Mouse (Mus musculus) WW6 (cell line): ENCODE measurements around the gene Trhr2.
"Not testable (repeated sequence)": the region's sequence is repeated elsewhere in the genome, so short reads cannot be mapped to it uniquely, and the experiment has no call there.

Experiments
- DNase-seq: peaks from one replicate; pipeline ENCODE4 v3.0.0-alpha.2; 2013; ENCODE audit warnings: low read depth, low spot score

Gene Trhr2

DNA sequence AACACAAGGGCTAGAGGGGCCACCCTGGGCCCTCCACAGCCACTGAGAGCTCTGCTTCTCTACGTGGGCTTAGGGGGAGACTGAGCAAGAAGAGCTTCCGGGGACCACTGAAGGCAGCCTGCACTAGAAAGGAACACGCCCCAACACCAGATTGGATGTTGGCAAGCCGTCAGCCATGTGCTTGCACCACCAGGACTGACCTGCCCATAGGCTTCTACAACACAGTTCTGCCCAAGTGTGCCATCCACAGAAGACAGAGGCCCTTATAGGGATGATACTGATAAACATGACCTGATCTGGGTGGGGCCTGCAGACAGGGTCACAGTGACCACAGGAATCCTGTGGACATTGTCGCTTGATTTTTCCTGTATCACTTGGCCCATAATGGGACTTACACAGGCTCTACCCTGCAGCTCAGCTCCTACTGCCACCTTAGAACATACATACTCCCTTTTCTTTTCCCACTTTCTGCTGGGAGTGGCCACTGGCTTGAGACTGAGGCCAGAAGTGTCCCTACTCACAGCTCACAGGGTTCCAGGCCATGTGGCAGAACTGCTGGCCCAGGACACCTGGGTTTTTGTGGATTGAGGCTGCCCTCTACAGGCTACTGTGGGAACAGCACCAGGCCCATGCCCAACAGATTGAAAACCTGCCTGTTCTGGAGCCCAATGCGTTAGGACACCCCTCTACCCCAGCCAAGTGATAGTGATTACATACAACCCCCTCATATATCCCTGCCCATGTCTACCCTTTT is 27.6 kb downstream of the Trhr2 start:
- no peak for DNase-seq

DNA sequence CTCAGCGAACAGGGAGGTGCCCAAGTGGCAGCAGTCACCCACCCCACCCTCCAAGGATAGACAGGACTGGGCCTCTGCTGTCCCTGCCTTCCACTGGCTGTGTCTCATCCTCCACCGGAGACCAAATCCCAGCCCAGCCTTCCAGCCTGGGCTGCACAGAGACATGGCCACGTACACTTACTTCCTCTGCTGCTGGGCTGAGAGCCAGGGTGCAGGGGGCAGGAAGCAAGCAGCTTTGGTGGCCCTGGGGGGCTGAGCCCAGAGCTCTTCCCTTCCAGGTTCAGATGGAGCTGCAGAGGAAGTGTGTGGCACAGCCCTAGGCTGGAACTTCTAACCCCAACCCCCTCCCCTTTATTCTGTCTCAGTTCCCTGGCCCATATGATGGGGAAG is 29.4 kb downstream of the Trhr2 start:
- DNase-seq, result no peak

DNA sequence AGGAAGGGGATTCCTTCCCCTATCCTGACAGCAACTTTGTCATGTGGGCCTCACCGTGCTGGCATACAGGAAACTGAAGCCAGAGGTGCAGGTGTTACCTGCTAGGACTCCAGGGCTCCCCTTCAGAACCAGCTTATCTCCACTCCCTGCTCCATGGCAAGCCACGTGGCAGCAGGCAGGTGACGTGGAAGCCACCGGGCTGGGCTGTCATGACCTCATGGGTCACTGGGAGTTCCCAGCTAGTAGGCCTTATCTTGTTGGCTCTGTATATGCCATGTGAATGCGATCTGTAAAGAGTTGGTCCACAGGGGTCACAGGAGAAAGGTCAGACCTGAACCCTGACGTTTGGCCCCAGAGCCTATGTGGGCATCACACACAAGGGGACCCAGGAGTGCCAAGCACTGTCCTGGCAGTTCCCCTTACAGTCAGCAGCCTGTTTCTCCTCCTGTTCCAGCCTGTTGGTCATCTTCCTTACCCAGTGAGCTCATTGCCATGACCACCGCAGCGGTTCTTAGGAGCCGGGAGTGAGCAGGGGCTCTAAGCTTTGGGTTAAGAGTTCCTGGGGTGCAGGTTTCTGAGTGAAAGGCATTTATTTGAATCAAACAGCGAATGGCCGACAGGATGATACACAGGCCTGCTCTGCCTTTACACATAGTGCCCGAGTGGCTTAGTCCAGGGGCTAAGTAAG is 30.0 kb downstream of the Trhr2 start:
- no peak for DNase-seq

DNA sequence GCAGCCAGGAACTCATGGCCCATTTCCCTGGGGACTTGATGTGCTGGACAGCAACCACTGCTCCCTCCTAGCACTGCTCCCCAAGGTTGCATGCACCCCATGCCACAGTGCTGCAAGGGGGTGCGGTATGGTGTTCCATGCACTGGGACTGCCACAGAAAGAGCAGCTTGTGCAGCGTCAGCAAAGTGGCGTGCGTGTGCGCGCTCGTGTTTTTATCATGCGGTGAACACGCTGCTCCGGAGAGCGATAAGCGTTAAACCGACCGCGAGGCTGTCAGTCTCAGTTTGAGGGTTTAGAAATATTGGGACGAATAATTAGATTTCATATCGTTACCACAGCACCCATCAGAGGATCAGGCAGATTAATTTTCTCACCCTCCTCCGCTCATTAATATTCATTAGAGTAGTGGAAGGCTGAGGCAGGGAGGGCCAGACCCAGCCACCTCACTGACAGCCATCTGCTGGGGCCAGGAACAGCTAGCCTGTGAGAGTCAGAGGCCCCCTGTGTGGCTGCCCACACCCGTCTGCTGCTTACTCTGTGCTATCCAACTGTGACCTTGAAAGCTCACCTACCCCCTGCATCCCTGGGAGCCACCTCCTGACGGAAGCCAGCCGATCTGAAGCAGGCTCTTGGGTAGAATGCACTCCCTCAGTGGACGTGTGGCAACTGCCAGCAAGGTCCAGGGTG is 30.9 kb downstream of the Trhr2 start:
- no peak for DNase-seq

DNA sequence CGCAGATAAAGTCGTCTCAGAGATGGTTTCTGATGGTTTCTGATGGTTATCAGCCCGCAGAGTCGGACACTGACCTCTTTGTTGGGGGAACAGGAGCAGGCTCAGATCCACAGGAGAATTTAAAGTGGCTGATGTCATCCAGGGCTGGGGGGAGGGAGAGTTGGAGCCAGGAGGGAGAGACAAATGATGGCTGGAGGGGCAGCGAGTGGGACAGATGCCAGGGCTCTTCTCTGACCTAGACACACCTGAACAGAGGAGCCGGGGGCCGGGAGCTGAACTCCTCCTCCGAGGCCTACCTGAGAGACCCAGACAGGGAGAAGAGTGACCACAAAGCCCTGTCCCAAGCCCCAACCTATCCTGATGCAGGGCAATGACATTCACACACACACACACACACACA is 31.5 kb downstream of the Trhr2 start:
- DNase-seq, result no peak

DNA sequence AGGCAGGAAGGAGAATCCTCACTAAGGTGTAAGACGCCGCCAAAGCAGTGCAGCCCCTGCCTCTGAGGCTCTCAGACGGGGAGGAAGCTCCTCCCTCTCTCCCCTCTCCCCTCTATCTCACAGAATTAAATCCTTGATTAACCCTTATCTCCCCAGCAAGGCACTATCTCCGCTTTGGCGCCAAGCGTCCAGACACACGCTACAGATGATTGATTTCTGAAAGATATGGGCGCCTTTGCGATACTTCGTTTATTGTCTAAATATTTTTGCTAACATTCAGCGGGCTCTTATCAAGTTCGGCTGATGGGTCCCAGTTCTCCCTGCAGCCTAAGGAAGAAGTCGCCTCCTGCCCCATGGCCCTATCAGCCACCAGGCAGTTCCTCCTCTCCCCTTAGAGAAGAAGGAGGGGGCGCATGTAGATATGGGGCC is 34.4 kb downstream of the Trhr2 start:
- no peak for DNase-seq

DNA sequence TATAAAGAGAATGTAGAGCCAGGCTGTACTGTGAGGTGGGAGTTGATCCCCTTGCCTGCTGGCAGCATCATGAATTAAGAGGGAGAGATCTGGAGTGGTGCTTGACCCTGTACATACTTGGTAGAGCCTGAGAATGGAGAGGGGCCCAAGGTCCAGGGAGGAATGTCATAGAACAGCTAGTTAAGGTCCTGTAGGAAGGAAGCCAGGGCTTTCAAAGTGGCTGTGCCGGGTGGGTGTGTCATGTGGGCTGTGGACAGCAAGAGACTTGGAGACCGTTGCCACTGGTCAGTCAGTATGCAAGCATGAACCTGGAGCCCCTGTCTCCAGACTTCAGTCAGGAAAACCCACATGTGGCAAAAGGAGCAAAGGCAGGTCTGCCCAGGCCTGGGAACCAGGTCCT is 35.4 kb downstream of the Trhr2 start:
- DNase-seq, result no peak

DNA sequence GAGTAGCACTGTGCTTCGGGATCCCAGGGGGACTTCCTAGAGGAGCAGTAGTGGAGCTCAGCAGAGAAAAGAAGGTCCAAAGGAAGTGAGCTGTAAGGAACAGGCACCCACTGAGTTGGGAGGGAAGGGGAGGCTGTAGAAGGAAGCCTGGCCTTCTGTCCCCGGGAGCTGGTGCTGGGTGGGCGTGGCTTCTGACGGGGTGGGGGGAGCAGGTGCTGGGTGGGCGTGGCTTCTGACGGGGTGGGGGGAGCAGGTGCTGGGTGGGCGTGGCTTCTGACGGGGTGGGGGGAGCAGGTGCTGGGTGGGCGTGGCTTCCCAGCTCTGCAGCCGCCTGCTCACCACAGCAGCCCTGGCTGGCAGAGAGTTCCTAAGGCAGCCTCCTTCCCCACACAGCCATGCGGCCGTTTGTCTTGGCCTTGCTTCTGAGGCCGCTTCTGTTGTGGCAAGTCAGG is 36.6 kb downstream of the Trhr2 start:
- not testable (repeated sequence) for DNase-seq

DNA sequence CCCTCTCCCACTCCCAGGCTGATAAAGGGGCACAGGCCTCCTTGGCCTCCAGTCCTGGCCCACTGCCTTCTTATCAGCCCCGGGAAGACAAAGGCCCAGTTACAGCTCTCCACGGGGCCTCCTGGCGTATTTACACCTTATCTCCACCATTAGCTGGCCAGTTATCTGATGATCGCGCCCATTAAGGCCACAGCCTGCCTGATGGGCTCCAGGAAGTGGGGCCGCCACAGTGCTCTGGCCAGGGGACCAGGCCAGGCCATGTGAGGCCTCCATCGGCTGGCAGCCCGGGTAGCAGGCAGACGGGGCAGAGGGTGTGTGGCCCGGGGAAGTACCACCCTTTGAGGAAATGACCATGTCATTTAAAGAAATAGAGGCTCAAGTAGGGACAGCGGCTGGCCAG is 37.8 kb downstream of the Trhr2 start:
- DNase-seq, result no peak

DNA sequence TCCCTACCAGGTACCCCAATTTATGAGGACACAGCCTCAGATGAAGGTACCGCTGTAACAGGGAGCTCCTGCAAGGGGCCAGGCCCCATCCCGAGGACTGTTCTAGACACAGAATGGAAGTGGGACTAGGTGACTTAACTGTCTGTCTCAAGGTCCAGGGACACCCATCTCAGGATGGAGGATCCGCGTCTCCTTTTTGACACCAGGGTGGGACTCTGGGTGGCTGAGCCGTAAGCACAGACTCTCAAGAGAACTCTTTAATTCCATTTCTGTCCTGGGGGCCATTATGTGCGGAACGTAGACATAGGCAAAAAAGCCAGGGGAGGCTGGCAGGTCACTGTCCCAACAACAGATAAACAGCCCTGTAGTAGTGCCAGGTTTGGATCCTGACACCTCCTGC is 38.4 kb downstream of the Trhr2 start:
- no peak for DNase-seq

DNA sequence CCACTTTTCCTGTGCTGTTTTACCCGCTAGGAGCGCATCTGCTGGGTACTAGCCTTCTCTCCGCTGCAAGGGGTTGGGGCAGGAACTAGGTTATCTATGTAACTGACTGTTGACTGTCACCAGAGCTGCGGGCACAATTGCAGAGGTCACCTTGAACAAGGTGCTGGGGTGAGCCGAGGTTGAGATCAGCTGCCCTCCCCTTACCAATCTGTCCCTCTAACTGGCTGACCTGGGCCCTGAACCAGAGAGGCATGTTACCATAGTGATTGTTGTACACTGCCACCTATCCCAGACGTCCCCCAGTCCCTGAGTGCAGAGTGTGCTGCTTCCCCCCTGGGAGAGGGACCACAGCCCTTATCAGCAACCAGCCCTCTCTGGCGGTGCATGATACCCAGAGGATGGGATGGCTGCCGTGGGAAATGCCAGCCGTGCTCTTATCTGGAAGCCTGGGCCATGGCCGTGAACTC is 39.1 kb downstream of the Trhr2 start:
- DNase-seq, result no peak

DNA sequence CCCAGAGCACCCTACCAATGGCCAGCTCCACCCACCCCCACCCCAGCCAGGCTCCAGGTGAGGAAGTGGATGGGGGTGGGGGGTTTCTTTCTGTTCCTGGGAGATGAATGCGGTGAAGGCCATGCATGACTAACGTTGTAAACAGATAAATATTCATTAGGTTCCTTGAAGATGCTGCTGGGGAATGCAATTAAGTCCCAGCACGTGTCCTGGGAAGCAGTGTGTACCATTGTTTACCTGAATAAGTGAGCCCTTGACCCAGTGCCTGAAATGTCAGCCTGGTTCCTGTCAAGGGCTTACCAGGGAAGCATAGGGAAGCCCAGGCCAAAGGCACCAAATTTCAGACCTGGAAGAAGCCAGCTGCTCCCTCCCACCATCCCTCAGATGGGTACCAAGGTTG is 40.0 kb downstream of the Trhr2 start:
- no peak for DNase-seq

DNA sequence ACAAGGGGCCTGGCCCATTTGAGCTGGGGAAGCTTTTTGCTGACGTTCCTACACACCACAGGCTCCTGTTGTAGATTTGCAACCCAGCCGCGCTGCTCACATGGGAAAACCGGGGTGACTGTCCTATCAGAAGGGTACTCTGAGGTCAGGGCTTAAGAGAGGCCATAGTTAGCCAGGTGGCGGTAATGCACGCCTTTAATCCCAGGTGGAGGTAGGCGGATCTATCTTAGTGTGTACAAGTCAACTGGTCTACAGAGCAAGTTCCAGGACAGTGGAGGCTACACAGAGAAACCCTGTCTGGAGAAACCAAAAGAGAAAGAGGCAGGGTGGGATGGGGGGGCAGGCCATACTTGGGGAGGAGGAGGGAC is 40.9 kb downstream of the Trhr2 start:
- no peak for DNase-seq

DNA sequence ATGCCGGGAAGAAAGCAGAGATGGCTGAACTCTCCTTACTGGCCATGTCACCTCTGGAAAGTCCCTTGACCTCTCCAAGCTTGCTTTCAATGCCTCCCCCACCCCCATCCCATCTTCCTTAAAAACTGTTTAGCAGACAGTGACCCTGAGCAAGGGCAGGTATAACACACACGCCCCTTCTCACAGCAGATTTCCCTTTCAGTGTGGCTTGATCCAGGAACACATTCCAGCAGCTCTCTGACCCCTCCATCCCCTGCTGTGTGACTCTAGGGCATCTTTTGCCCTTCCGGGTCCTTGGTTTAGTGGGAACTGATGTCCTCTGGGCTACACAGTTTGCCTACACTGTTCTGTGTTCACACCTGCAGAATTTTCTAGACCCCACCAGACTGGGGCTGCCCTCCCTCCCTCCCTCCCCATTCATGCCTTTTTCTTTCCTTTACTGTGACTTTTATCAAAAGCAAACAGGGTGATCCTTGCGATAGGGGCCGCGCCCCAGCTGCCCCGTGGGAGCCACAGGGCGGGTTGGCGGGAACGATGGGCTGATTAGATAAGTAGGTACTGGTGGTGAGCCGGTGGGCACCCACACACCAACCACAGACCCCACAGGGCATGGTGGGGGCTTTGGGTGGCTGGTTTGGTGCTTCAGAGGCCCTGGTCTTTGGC is 41.4 kb downstream of the Trhr2 start:
- no peak for DNase-seq

DNA sequence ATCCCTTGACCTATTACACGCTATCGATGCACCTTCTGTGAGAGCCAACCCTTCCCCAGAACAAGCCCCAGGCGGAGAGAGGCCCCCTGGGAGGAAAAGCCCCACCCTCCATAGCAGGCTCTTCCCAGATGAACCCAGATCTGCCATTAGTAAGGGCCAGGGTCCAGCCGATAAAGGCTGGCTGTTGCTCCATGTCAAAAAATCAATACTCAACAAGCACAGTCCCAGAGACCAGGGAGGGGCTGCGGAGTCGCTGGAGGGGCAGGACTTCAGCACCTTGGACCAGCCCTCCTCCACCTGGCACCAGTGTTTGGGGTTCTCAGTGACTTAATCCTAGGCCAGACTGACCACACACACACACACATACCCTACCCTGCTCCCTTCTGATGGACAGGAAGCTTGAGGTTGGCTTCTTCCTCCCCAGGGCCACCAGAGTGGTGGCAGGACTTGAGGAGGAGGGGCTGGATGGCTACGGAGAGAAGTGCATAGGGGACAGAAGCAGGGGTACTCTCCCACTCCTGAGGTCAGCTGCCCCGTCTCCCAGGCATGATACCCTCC is 42.5 kb downstream of the Trhr2 start:
- no peak for DNase-seq

DNA sequence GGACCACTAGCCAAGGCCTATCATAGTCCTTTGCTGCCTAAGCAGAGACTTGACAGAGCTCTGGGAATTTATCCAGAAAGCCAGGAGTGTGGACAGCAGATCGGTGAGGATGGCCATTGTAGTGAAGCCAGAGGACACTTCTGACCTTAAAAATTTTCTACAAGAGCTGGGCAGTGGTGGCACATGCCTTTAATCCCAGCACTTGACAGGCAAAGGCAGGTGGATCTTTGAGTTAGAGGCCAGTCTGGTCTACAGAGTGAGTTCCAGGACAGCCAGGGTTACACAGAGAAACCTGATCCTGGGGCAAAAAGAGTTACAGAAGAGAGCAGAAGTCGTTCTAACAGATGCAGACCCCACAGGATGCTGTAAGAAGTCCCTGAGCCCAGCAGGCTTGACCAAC is 44.1 kb downstream of the Trhr2 start:
- no peak for DNase-seq

DNA sequence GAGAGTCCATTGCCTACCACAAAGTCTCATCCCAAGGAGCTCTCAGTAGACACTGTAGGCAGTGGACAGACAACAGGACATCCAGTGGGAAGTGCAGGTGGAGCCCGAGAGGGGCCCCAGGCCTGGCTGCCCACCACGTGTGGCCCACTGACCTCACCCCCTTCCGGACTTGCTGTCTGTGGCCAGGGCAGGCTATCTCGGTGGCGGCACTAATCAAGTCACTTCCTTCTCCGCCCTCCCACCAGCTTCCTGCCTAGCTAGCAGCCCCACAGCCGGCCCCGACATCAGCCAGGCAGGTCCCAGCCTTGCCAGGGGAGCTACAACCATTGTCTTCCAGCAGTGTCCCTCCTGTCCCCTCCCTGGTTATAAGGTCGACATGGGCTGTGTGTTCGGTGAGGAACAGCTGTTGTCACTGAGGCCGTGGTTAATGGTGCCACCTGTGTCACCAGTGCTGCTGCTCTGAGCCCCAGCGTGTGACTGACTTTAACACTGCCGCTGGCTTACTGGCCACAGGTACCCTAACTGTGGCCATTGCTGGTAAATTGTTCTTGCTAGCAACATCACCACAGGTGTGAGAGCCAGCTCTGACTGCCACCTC is 45.5 kb downstream of the Trhr2 start:
- no peak for DNase-seq

DNA sequence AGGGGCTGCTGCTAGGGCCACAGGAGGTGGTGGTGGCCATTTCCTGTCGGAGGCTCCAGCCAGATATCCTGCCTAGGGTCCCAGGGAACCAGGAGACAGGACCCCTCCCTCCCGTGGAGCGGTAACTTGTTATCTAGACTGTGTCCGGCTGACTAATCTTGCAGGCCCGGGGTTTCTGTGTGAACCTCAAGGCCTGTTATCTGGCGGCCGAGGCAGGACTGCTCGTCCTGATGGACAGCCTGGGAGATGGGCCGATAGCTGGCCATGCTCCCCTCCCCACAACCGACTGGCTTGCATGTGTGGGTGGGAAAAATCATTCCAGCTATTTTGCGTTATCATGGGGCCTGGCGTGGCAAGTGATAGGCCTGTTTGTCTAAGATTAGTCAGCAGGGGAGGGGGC is 47.2 kb downstream of the Trhr2 start:
- no peak for DNase-seq

DNA sequence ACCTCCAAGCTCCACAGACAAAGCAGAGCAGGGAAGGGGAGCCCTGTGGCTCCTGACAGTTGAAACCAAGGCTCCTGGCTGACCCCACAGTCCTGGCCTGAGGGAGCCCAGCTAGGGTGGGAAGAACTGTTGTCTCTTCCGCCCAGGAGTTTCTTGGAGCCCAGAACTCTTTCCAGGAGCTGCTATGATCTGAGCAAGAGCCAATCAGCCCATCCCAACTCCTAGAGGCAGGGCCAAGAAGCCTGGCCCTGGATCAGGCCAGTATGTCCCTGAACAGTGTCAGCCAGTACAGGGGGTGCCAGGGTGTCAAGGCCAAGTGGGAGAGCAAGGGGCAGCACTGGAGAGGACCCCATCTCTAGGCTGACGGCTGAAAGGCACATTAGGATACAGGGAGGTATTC is 48.0 kb downstream of the Trhr2 start:
- DNase-seq, result no peak

DNA sequence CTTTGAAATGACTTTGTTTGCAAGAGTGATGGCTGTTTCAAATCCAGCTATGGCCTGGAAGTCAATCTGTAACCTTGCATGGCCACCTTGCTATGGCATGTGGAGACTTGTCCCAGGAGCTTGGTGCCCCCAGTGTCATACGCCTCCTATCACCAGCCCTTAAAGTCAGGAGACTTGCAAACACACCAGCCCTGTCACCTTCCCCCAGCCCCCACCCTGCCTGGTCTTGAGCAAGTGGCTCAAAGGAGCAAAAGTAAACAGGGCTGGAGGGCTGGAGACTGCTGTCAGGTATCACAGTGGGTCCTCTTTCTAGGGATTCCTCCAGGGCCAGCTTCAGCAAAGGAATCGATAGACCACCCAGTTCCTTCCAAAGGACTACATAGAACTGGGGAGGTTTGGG is 49.4 kb downstream of the Trhr2 start:
- DNase-seq, result no peak

DNA sequence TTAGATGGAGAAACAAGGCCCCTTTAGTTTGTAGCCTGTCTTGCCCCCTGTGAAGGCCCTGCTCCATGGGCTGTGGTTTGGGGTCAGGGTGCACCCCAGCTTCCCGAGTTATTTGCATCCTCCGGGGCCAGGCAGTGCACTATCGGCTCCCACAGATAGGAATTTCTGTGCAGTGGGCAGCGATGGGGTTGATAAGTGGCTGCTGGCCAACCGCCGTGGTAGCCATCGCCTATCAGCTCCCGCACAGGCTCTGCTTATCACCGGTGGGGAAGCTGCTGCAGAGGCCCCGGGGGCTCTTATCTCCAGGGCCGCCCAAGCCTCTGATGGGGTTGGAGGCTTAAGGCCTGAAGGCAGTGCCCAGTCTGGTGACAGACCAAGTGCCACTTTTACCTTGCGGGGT is 51.3 kb downstream of the Trhr2 start:
- no peak for DNase-seq

DNA sequence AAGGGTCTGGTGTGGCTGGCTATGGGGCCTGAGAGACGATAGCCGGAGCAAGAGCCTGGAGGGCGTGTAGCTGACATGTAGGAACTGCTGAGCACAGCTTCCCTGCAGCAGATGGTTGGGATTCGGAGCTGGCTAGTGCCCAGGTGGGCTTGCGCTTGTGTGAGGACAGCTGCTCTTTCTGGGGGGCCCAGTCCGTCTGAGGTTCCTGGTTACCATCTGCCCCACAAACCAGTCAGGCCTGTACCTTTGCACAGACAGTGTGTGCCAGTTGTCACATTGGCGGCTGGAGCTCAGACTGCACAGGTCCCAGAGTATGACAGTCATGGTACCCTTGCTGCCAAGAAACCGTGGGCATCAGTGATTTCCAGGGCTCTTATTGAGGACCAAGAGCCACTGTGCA is 52.7 kb downstream of the Trhr2 start:
- DNase-seq, result no peak
